Mouse (Mus musculus): ENCODE measurements around the gene Gosr1. TPM values are rescaled to one million over a fixed set of nuclear protein-coding genes. Genes with fewer than 3 reads are reported as not detected.
"Not testable (repeated sequence)": the region's sequence is repeated elsewhere in the genome, so short reads cannot be mapped to it uniquely, and the experiment has no call there.

The Gosr1 gene
- polyA plus RNA-seq (2014; fragmentation: Nextera tagmentation; extraction: Ambion mirVana) = 36.1 and 39.6 TPM in 2 replicates

- Histone ChIP-seq H3K4me1 (ENCODE audit: control insufficient read depth, insufficient read depth, low read length) (peaks cover 4% of the 10 kb centered on the region; the same call in 1 of the 2 replicates), H3K27me3 (replicated peaks; ENCODE audit: control insufficient read depth, insufficient read depth, low read length) (no peaks in the 10 kb centered on the region), H3K4me3 (ENCODE audit: low read depth, low read length) (peak within 1 kb of the TSS; percentile 62), H3K9me3 (ENCODE audit: control insufficient read depth, low read length) (no peaks in the 10 kb centered on the region), H3K9ac (ENCODE audit: low read depth, low read length) (peak within 1 kb of the TSS; percentile 86), H3K4me2 (ENCODE audit: low read depth, low read length) (peak within 1 kb of the TSS; percentile 70), H3K36me3 (ENCODE audit: control insufficient read depth, insufficient read depth, low read length) (peaks cover 25% of the 10 kb centered on the region), H3K27ac (replicated peaks; ENCODE audit: low read depth, low read length) (peak within 1 kb of the TSS; percentile 81)
- under 1% methylated on average over 28 of the region's 28 CpGs for WGBS
- DNase-seq (ENCODE audit: low spot score) = peak; percentile 98
- ATAC-seq (ENCODE audit: low read depth) = peak; percentile 99
These were observed at the start of gene Gosr1 for GRCm38 (mm10) chr11:76763053-76763740. Gene Gosr1 (minus strand): TSS chr11:76763579.

- Histone ChIP-seq H3K27me3 (replicated peaks; ENCODE audit: control insufficient read depth, insufficient read depth, low read length) (no peaks in the 10 kb centered on the region), H3K9me3 (ENCODE audit: control insufficient read depth, low read length) (no peaks in the 10 kb centered on the region), H3K4me3 (ENCODE audit: low read depth, low read length) (no peak overlapping the region), H3K4me1 (ENCODE audit: control insufficient read depth, insufficient read depth, low read length) (no peaks in the 10 kb centered on the region), H3K9ac (ENCODE audit: low read depth, low read length) (no peak overlapping the region), H3K4me2 (ENCODE audit: low read depth, low read length) (no peak overlapping the region), H3K36me3 (ENCODE audit: control insufficient read depth, insufficient read depth, low read length) (peaks cover 55% of the 10 kb centered on the region), H3K27ac (replicated peaks; ENCODE audit: low read depth, low read length) (no peak overlapping the region)
- 85% methylated on average over 9 of the region's 9 CpGs for WGBS
- DNase-seq (ENCODE audit: low spot score) (no peak), ATAC-seq (ENCODE audit: low read depth) (no peak)
These were observed 47.5 kb upstream of the Gosr1 start for GRCm38 (mm10) chr11:76810706-76811495.

- Histone ChIP-seq H3K27ac (replicated peaks; ENCODE audit: low read depth, low read length) (no peak overlapping the region), H3K36me3 (ENCODE audit: control insufficient read depth, insufficient read depth, low read length) (peaks cover 66% of the 10 kb centered on the region), H3K4me3 (ENCODE audit: low read depth, low read length) (no peak overlapping the region), H3K27me3 (replicated peaks; ENCODE audit: control insufficient read depth, insufficient read depth, low read length) (no peaks in the 10 kb centered on the region), H3K9me3 (ENCODE audit: control insufficient read depth, low read length) (no peaks in the 10 kb centered on the region), H3K9ac (ENCODE audit: low read depth, low read length) (no peak overlapping the region), H3K4me2 (ENCODE audit: low read depth, low read length) (no peak overlapping the region), H3K4me1 (ENCODE audit: control insufficient read depth, insufficient read depth, low read length) (no peaks in the 10 kb centered on the region)
- ATAC-seq (ENCODE audit: low read depth) (no peak), DNase-seq (ENCODE audit: low spot score) (no peak)
- 52% methylated on average over 3 of the region's 3 CpGs for WGBS
These were observed 46.1 kb upstream of the Gosr1 start for GRCm38 (mm10) chr11:76809450-76809849.

- H3K27ac ChIP-seq (replicated peaks; ENCODE audit: low read depth, low read length) = no peak overlapping the region
- H3K36me3 ChIP-seq (ENCODE audit: control insufficient read depth, insufficient read depth, low read length) = peaks cover 63% of the 10 kb centered on the region
- no peaks in the 10 kb centered on the region for H3K4me1 ChIP-seq (ENCODE audit: control insufficient read depth, insufficient read depth, low read length)
- WGBS = 88% methylated on average over 7 of the region's 7 CpGs
- no peaks in the 10 kb centered on the region for H3K27me3 ChIP-seq (replicated peaks; ENCODE audit: control insufficient read depth, insufficient read depth, low read length)
- no peak overlapping the region for H3K9ac ChIP-seq (ENCODE audit: low read depth, low read length)
- H3K4me2 ChIP-seq (ENCODE audit: low read depth, low read length) = no peak overlapping the region
- ATAC-seq (ENCODE audit: low read depth) = no peak
- no peaks in the 10 kb centered on the region for H3K9me3 ChIP-seq (ENCODE audit: control insufficient read depth, low read length)
- no peak overlapping the region for H3K4me3 ChIP-seq (ENCODE audit: low read depth, low read length)
- no peak for DNase-seq (ENCODE audit: low spot score)
These were observed 45.2 kb upstream of the Gosr1 start for GRCm38 (mm10) chr11:76808550-76808949.

GRCm38 (mm10) chr11:76807007-76807679 is 43.8 kb upstream of the Gosr1 start:
- H3K36me3 ChIP-seq (ENCODE audit: control insufficient read depth, insufficient read depth, low read length) = peaks cover 64% of the 10 kb centered on the region
- WGBS = 91% methylated on average over 3 of the region's 3 CpGs
- no peak overlapping the region for H3K9ac ChIP-seq (ENCODE audit: low read depth, low read length)
- H3K4me2 ChIP-seq (ENCODE audit: low read depth, low read length) = no peak overlapping the region
- DNase-seq (ENCODE audit: low spot score) = no peak
- H3K27me3 ChIP-seq (replicated peaks; ENCODE audit: control insufficient read depth, insufficient read depth, low read length) = no peaks in the 10 kb centered on the region
- H3K4me1 ChIP-seq (ENCODE audit: control insufficient read depth, insufficient read depth, low read length) = no peaks in the 10 kb centered on the region
- H3K4me3 ChIP-seq (ENCODE audit: low read depth, low read length) = no peak overlapping the region
- no peaks in the 10 kb centered on the region for H3K9me3 ChIP-seq (ENCODE audit: control insufficient read depth, low read length)
- ATAC-seq (ENCODE audit: low read depth) = no peak
- H3K27ac ChIP-seq (replicated peaks; ENCODE audit: low read depth, low read length) = no peak overlapping the region

DNA sequence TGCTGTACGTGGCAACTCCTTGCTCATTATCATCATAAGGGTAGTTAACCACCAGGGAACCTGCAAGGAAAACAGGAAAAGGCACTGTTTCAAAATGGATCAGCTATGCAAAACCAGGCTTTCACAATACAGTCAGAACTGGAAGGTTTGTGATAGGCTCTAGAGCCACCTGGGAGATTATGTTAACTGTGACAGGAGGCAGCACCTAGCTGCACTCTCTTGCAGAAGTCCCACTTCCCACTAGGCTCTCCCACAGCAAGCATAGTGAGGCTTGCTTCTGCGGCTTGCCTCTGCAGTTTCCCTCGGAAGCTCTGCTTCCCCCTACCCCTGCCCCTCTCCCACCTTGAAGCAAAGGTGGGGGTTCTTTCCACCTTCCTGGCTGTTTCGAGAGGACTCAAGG is 42.6 kb upstream of the Gosr1 start:
- Histone ChIP-seq H3K9ac (ENCODE audit: low read depth, low read length) (no peak overlapping the region), H3K4me1 (ENCODE audit: control insufficient read depth, insufficient read depth, low read length) (no peaks in the 10 kb centered on the region), H3K4me2 (ENCODE audit: low read depth, low read length) (no peak overlapping the region), H3K4me3 (ENCODE audit: low read depth, low read length) (no peak overlapping the region), H3K27me3 (replicated peaks; ENCODE audit: control insufficient read depth, insufficient read depth, low read length) (no peaks in the 10 kb centered on the region), H3K9me3 (ENCODE audit: control insufficient read depth, low read length) (no peaks in the 10 kb centered on the region), H3K36me3 (ENCODE audit: control insufficient read depth, insufficient read depth, low read length) (peaks cover 69% of the 10 kb centered on the region), H3K27ac (replicated peaks; ENCODE audit: low read depth, low read length) (no peak overlapping the region)
- DNase-seq (ENCODE audit: low spot score) (no peak), ATAC-seq (ENCODE audit: low read depth) (no peak)
- WGBS = 80% methylated on average over 4 of the region's 4 CpGs

- WGBS = 87% methylated on average over 3 of the region's 4 CpGs
- H3K27ac ChIP-seq (replicated peaks; ENCODE audit: low read depth, low read length); ATAC-seq (ENCODE audit: low read depth); DNase-seq (ENCODE audit: low spot score); H3K27me3 ChIP-seq (replicated peaks; ENCODE audit: control insufficient read depth, insufficient read depth, low read length); H3K4me3 ChIP-seq (ENCODE audit: low read depth, low read length); H3K9ac ChIP-seq (ENCODE audit: low read depth, low read length); H3K4me1 ChIP-seq (ENCODE audit: control insufficient read depth, insufficient read depth, low read length); H3K9me3 ChIP-seq (ENCODE audit: control insufficient read depth, low read length); H3K4me2 ChIP-seq (ENCODE audit: low read depth, low read length): not testable (repeated sequence)
- H3K36me3 ChIP-seq (ENCODE audit: control insufficient read depth, insufficient read depth, low read length) = peaks cover 64% of the 10 kb centered on the region
These were observed 41.7 kb upstream of the Gosr1 start for GRCm38 (mm10) chr11:76805072-76805471.

GRCm38 (mm10) chr11:76803266-76803665 is 39.9 kb upstream of the Gosr1 start:
- DNase-seq (ENCODE audit: low spot score) = no peak
- Histone ChIP-seq H3K4me1 (ENCODE audit: control insufficient read depth, insufficient read depth, low read length) (no peaks in the 10 kb centered on the region), H3K4me2 (ENCODE audit: low read depth, low read length) (no peak overlapping the region), H3K36me3 (ENCODE audit: control insufficient read depth, insufficient read depth, low read length) (peaks cover 63% of the 10 kb centered on the region), H3K27ac (replicated peaks; ENCODE audit: low read depth, low read length) (no peak overlapping the region), H3K9ac (ENCODE audit: low read depth, low read length) (no peak overlapping the region), H3K27me3 (replicated peaks; ENCODE audit: control insufficient read depth, insufficient read depth, low read length) (no peaks in the 10 kb centered on the region), H3K9me3 (ENCODE audit: control insufficient read depth, low read length) (no peaks in the 10 kb centered on the region), H3K4me3 (ENCODE audit: low read depth, low read length) (no peak overlapping the region)
- WGBS = 85% methylated on average over 3 of the region's 3 CpGs
- no peak for ATAC-seq (ENCODE audit: low read depth)
